Mouse (Mus musculus) thymus, adult 2 months (tissue): ENCODE results near the gene Gm42715.

Source experiments
- CTCF ChIP-seq: fragments of 200-500 bp; IDR thresholded peaks from 2 replicates; pipeline ENCODE4 v1.5.1; 2012; ENCODE audit warnings: mild to moderate bottlenecking, control low read depth, low read length, moderate library complexity, borderline replicate concordance; ENCODE audit not compliant: control insufficient read depth, poor library complexity, insufficient read depth; ENCODE audit errors: extremely low read depth
- POLR2A ChIP-seq: fragments of 200-500 bp; IDR thresholded peaks from 2 replicates; pipeline ENCODE4 v1.6.1; 2012; ENCODE audit warnings: mild to moderate bottlenecking, low read length, control low read depth, moderate library complexity; ENCODE audit not compliant: control insufficient read depth, poor library complexity, insufficient read depth; ENCODE audit errors: extremely low read depth

DNA sequence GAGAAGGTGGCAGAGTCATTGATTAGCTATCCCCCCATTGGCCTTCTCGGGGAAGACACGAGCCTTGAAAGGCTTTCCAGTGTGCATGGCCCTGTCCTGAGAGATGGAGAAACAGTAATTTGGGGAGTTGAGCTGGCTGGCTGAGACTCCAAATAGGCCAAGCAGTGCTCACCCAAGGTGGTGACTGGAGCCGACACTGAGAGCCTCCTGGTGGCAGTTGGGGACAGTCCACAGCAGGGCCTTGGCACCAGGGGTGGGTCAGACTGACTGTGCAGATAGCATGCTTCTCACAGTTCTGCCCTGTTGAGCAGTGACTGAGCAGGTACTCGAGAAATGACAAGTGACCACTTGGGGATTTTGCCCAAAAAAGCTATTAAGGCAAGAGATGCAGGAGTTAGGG is 82.4 kb downstream of the Gm42715 start:
- TF ChIP-seq CTCF (no peak), POLR2A (no peak)
